In genomic region chr1:193590301-193590829, GRCm38 (mm10) we compare ENCODE assay signal across 17 mouse cellular contexts.
DNase-seq lines count a peak whose midpoint lies in the region; ATAC-seq lines count a peak whose summit lies in the region.
"Had no signal": no experiment of that assay in that cellular context is flagged by ENCODE, and none has a peak within 500 bp of the region (broad histone marks: within the 10 kb centered on the region; RNA-seq: fewer than 3 reads in every experiment).

No protein-coding gene starts in this region.

- no peak for ATAC-seq in limb, embryonic 12.5 days (ENCODE audit: insufficient number of reproducible peaks, insufficient read depth, low FRiP score, low TSS enrichment, low read depth)
- no peak for ATAC-seq in embryonic facial prominence, embryonic 14.5 days (ENCODE audit: low read depth)
- ATAC-seq in midbrain, embryonic 11.5 days (ENCODE audit: low FRiP score): 0 out of 2 replicates have a peak, but pooled peaks have one; percentile 9
- ATAC-seq: inflammation-experienced regulatory T-cells, adult 6 months had no signal

- peaks cover 34% of the 10 kb centered on the region for H3K4me1 ChIP-seq in limb, embryonic 12.5 days (replicated peaks)
- peaks cover 40% of the 10 kb centered on the region for H3K4me1 ChIP-seq in limb, embryonic 10.5 days
- peaks cover 22% of the 10 kb centered on the region for H3K4me1 ChIP-seq in embryonic facial prominence, embryonic 14.5 days (ENCODE audit: control insufficient read depth, insufficient read depth, low read length)
- peaks cover 12% of the 10 kb centered on the region for H3K4me1 ChIP-seq in midbrain, embryonic 11.5 days (ENCODE audit: control insufficient read depth, insufficient read depth, low read length)

- peak overlapping the region; percentile 23; the same call in 1 of the 2 replicates for H3K27ac ChIP-seq in limb, embryonic 12.5 days
- H3K27ac ChIP-seq in limb, embryonic 10.5 days: no peak overlapping the region; the same call in 1 of the 2 replicates
- H3K27ac ChIP-seq in embryonic facial prominence, embryonic 14.5 days (replicated peaks; ENCODE audit: low read depth, low read length): peak overlapping the region; percentile 40; the same call in 1 of the 2 replicates
- no peak overlapping the region; the same call in 1 of the 2 replicates for H3K27ac ChIP-seq in midbrain, embryonic 11.5 days (ENCODE audit: low read depth, low read length)
- H3K27ac ChIP-seq: limb, embryonic 15.5 days; macrophage had no signal

- WGBS in limb, embryonic 12.5 days: 15% methylated on average over 5 of the region's 5 CpGs
- 15% methylated on average over 5 of the region's 5 CpGs for WGBS in limb, embryonic 10.5 days
- 18% methylated on average over 5 of the region's 5 CpGs for WGBS in embryonic facial prominence, embryonic 14.5 days
- WGBS in midbrain, embryonic 11.5 days: 11% methylated on average over 5 of the region's 5 CpGs

- H3K4me2 ChIP-seq in limb, embryonic 12.5 days: no peak overlapping the region
- no peak overlapping the region for H3K4me2 ChIP-seq in embryonic facial prominence, embryonic 14.5 days (ENCODE audit: low read depth, low read length)
- H3K4me2 ChIP-seq in midbrain, embryonic 11.5 days: no peak overlapping the region
- H3K4me2 ChIP-seq: limb, embryonic 15.5 days had no signal

- H3K9me3 ChIP-seq in limb, embryonic 12.5 days: no peaks in the 10 kb centered on the region
- no peaks in the 10 kb centered on the region for H3K9me3 ChIP-seq in limb, embryonic 10.5 days (replicated peaks)
- H3K9me3 ChIP-seq in embryonic facial prominence, embryonic 14.5 days (ENCODE audit: control insufficient read depth, low read length): no peaks in the 10 kb centered on the region
- no peaks in the 10 kb centered on the region for H3K9me3 ChIP-seq in midbrain, embryonic 11.5 days (ENCODE audit: control insufficient read depth, low read length)
- H3K9me3 ChIP-seq: limb, embryonic 15.5 days had no signal

- no peak overlapping the region for H3K4me3 ChIP-seq in limb, embryonic 12.5 days (replicated peaks)
- no peak overlapping the region for H3K4me3 ChIP-seq in limb, embryonic 10.5 days
- no peak overlapping the region for H3K4me3 ChIP-seq in embryonic facial prominence, embryonic 14.5 days (ENCODE audit: low read depth, low read length)
- H3K4me3 ChIP-seq in midbrain, embryonic 11.5 days (ENCODE audit: low read depth, low read length): no peak overlapping the region
- H3K4me3 ChIP-seq: layer of hippocampus, adult 2 months; left cerebral cortex, adult 2 months; limb, embryonic 15.5 days had no signal

- H3K36me3 ChIP-seq in limb, embryonic 12.5 days: no peaks in the 10 kb centered on the region
- no peaks in the 10 kb centered on the region for H3K36me3 ChIP-seq in limb, embryonic 10.5 days
- H3K36me3 ChIP-seq in embryonic facial prominence, embryonic 14.5 days (ENCODE audit: control insufficient read depth, insufficient read depth, low read length): no peaks in the 10 kb centered on the region
- no peaks in the 10 kb centered on the region for H3K36me3 ChIP-seq in midbrain, embryonic 11.5 days (ENCODE audit: control insufficient read depth, insufficient read depth, low read length)
- H3K36me3 ChIP-seq: limb, embryonic 15.5 days had no signal

- H3K27me3 ChIP-seq in limb, embryonic 12.5 days: no peaks in the 10 kb centered on the region
- H3K27me3 ChIP-seq in limb, embryonic 10.5 days (ENCODE audit: low read depth, poor library complexity, severe bottlenecking): no peaks in the 10 kb centered on the region
- no peaks in the 10 kb centered on the region for H3K27me3 ChIP-seq in embryonic facial prominence, embryonic 14.5 days (replicated peaks; ENCODE audit: control insufficient read depth, insufficient read depth, low read length)
- H3K27me3 ChIP-seq in midbrain, embryonic 11.5 days (ENCODE audit: control insufficient read depth, insufficient read depth, low read length): no peaks in the 10 kb centered on the region
- H3K27me3 ChIP-seq: limb, embryonic 15.5 days had no signal

- no peak overlapping the region for H3K9ac ChIP-seq in limb, embryonic 12.5 days (replicated peaks)
- H3K9ac ChIP-seq in embryonic facial prominence, embryonic 14.5 days (ENCODE audit: low read depth, low read length): no peak overlapping the region
- no peak overlapping the region for H3K9ac ChIP-seq in midbrain, embryonic 11.5 days (ENCODE audit: low read length)
- H3K9ac ChIP-seq: limb, embryonic 15.5 days had no signal

- intact Hi-C loops in left cerebral cortex, postnatal 36 days (cut with DNase I): no loop called here

- DNase-seq in limb, embryonic 10.5 days (ENCODE audit: low spot score): no peak
- peak; percentile 24 for DNase-seq in embryonic facial prominence, embryonic 14.5 days (ENCODE audit: low spot score)
- no peak for DNase-seq in midbrain, embryonic 11.5 days (ENCODE audit: low spot score, missing footprints)
- DNase-seq in retina, postnatal 1 day: peak; percentile 39
- no peak for DNase-seq in adrenal gland, postnatal 4 days (ENCODE audit: low spot score in 2 of 2)
- no peak for DNase-seq in left cerebral cortex, postnatal 36 days (ENCODE audit: low spot score in 2 of 2)
- DNase-seq: adrenal gland, postnatal 10 days; cerebellum, adult 9-10 months; heart, postnatal 10 days; lung, adult 2 months; thymus, adult 18-20 months had no signal

Comparison
In these comparisons a context has a peak if more than half of its experiments do, and no peak if none do; other contexts are left out.
1. H3K27ac ChIP-seq: peak in limb, embryonic 12.5 days (single experiment) and embryonic facial prominence, embryonic 14.5 days (single experiment); none in limb, embryonic 10.5 days (single experiment) and midbrain, embryonic 11.5 days (single experiment).
2. DNase-seq: peak in embryonic facial prominence, embryonic 14.5 days (single experiment) and retina, postnatal 1 day (single experiment); none in limb, embryonic 10.5 days (single experiment), midbrain, embryonic 11.5 days (single experiment), adrenal gland, postnatal 4 days (0 of 2) and left cerebral cortex, postnatal 36 days (0 of 2).